Mouse (Mus musculus): Measurements from ENCODE around the gene Map1lc3b. TPM values are rescaled to one million over a fixed set of nuclear protein-coding genes. Genes with fewer than 3 reads are reported as not detected.

The Map1lc3b gene
- polyA plus RNA-seq, 1 experiment from 2014 or later, result 224 TPM

DNA sequence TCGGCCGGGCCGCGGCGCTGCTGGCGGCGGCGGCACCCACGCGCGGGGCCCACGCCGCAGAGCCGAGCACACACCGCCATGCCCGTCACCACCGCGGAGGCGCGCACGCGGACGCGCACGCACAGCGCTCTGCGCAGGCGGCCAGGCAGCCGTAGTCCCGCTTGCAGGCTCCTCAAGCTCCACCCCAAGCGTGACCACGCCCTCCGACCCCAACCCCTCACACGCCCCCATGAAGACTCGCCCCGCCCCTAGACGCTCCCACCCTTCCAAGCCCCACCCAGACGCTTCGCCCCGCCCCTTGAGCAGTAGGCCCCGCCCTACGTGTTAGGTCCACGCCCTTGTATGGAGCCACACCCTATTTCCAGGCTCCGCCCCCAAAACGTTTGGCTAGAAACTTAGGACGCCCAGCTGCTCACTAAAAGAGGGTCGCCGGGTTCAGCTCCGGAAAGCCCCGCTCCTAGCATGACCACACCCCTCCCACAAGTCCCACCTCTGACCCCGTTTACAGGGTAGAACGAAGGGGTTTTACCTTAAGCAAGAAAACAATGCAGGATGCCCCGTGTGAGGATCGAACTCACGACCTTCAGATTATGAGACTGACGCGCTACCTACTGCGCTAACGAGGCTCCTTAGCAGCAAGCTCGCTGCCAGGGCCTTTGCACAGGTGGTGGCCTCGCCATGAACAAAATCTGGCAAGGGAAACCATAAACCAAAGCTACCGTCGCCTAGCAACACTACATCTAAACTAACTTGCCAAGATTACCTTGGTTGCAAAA is 11.3 kb upstream of the Map1lc3b start, which contains the start of gene Fbxo31:
Gene Fbxo31, minus strand, starts transcription at position 131 of the 776 bp plus-strand sequence.
- peak; percentile 94 for ATAC-seq (ENCODE audit: low read depth)
- Histone ChIP-seq H3K27me3 (replicated peaks; ENCODE audit: control insufficient read depth, insufficient read depth, low read length) (no peaks in the 10 kb centered on the region), H3K9ac (ENCODE audit: low read depth, low read length) (peak within 1 kb of the TSS; percentile 86), H3K4me1 (ENCODE audit: control insufficient read depth, insufficient read depth, low read length) (peaks cover 18% of the 10 kb centered on the region), H3K9me3 (ENCODE audit: control insufficient read depth, low read length) (no peaks in the 10 kb centered on the region), H3K27ac (replicated peaks; ENCODE audit: low read depth, low read length) (0 out of 2 replicates have a peak within 1 kb of the TSS, but pooled peaks have one; percentile 28), H3K4me2 (ENCODE audit: low read depth, low read length) (peak within 1 kb of the TSS; percentile 76), H3K4me3 (ENCODE audit: low read depth, low read length) (peak within 1 kb of the TSS; percentile 93), H3K36me3 (ENCODE audit: control insufficient read depth, insufficient read depth, low read length) (no peaks in the 10 kb centered on the region)
- 4% methylated on average over 22 of the region's 63 CpGs for WGBS
- peak; percentile 96 for DNase-seq (ENCODE audit: low spot score)

DNA sequence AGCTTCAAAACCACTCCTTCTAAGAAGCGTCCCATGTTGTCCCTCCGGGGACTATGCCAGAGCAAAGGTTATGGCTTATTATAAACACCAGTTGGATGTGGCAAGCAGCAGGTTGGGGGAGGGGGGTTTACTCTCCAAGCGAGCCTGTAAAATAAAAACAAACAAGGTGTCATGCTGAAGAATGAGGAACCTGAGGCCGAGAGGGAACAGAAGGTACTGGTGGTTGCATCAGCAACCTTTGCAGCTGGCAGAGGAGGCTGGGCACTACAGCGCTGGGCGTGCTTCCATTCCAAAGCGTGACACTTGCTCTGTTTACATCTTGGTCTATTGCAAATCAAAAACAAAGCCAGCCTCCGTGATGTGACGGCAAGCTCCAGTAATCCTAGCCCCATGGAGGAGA is 9.7 kb upstream of the Map1lc3b start:
- Histone ChIP-seq H3K4me3 (ENCODE audit: low read depth, low read length) (no peak overlapping the region), H3K9ac (ENCODE audit: low read depth, low read length) (no peak overlapping the region), H3K27ac (replicated peaks; ENCODE audit: low read depth, low read length) (no peak overlapping the region), H3K4me2 (ENCODE audit: low read depth, low read length) (no peak overlapping the region), H3K27me3 (replicated peaks; ENCODE audit: control insufficient read depth, insufficient read depth, low read length) (no peaks in the 10 kb centered on the region), H3K36me3 (ENCODE audit: control insufficient read depth, insufficient read depth, low read length) (no peaks in the 10 kb centered on the region), H3K9me3 (ENCODE audit: control insufficient read depth, low read length) (no peaks in the 10 kb centered on the region), H3K4me1 (ENCODE audit: control insufficient read depth, insufficient read depth, low read length) (peaks cover 18% of the 10 kb centered on the region)
- peak; percentile 48 for DNase-seq (ENCODE audit: low spot score)
- 32% methylated on average over 9 of the region's 9 CpGs for WGBS
- ATAC-seq (ENCODE audit: low read depth), result no peak

DNA sequence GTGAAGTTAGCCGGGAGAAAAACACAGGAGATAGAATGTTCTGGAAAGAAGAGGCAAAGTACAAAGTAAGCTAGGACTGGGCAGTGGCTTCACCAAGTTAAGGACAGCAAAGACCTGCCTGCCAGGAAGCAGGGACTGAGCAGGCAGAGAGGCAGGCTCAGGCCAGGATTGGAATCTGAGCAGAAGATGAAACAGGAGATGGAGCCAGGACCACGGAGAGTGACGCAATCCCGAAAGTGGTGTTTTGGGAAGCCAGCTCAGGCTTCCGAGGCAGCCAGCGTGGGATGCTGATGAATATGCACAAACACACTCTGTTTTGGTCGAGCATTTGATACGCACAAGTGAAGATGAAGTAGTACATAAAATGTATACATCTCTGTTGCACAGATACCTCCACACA is 6.5 kb upstream of the Map1lc3b start:
- DNase-seq (ENCODE audit: low spot score), result no peak
- H3K4me1 ChIP-seq (ENCODE audit: control insufficient read depth, insufficient read depth, low read length), result no peaks in the 10 kb centered on the region
- WGBS, result 47% methylated on average over 8 of the region's 8 CpGs
- no peaks in the 10 kb centered on the region for H3K27me3 ChIP-seq (replicated peaks; ENCODE audit: control insufficient read depth, insufficient read depth, low read length)
- H3K9ac ChIP-seq (ENCODE audit: low read depth, low read length), result no peak overlapping the region
- H3K9me3 ChIP-seq (ENCODE audit: control insufficient read depth, low read length), result no peaks in the 10 kb centered on the region
- ATAC-seq (ENCODE audit: low read depth), result no peak
- no peak overlapping the region for H3K4me3 ChIP-seq (ENCODE audit: low read depth, low read length)
- H3K36me3 ChIP-seq (ENCODE audit: control insufficient read depth, insufficient read depth, low read length), result no peaks in the 10 kb centered on the region
- no peak overlapping the region for H3K27ac ChIP-seq (replicated peaks; ENCODE audit: low read depth, low read length)
- no peak overlapping the region for H3K4me2 ChIP-seq (ENCODE audit: low read depth, low read length)

GRCm38 (mm10) chr8:121584730-121585129 is 5.4 kb upstream of the Map1lc3b start:
- DNase-seq (ENCODE audit: low spot score), result no peak
- Histone ChIP-seq H3K4me3 (ENCODE audit: low read depth, low read length) (peak overlapping the region; percentile 66), H3K9me3 (ENCODE audit: control insufficient read depth, low read length) (no peaks in the 10 kb centered on the region), H3K4me1 (ENCODE audit: control insufficient read depth, insufficient read depth, low read length) (no peaks in the 10 kb centered on the region), H3K36me3 (ENCODE audit: control insufficient read depth, insufficient read depth, low read length) (no peaks in the 10 kb centered on the region), H3K9ac (ENCODE audit: low read depth, low read length) (peak overlapping the region; percentile 75), H3K27me3 (replicated peaks; ENCODE audit: control insufficient read depth, insufficient read depth, low read length) (no peaks in the 10 kb centered on the region), H3K27ac (replicated peaks; ENCODE audit: low read depth, low read length) (no peak overlapping the region), H3K4me2 (ENCODE audit: low read depth, low read length) (peak overlapping the region; percentile 67)
- ATAC-seq (ENCODE audit: low read depth), result no peak
- 39% methylated on average over 13 of the region's 13 CpGs for WGBS

GRCm38 (mm10) chr8:121585159-121585825 is 4.9 kb upstream of the Map1lc3b start:
- DNase-seq (ENCODE audit: low spot score) (peak; percentile 99), ATAC-seq (ENCODE audit: low read depth) (peak; percentile 97)
- WGBS, result under 1% methylated on average over 47 of the region's 47 CpGs
- Histone ChIP-seq H3K27me3 (replicated peaks; ENCODE audit: control insufficient read depth, insufficient read depth, low read length) (no peaks in the 10 kb centered on the region), H3K4me3 (ENCODE audit: low read depth, low read length) (peak overlapping the region; percentile 66), H3K27ac (replicated peaks; ENCODE audit: low read depth, low read length) (no peak overlapping the region), H3K4me2 (ENCODE audit: low read depth, low read length) (peak overlapping the region; percentile 67), H3K4me1 (ENCODE audit: control insufficient read depth, insufficient read depth, low read length) (no peaks in the 10 kb centered on the region), H3K9ac (ENCODE audit: low read depth, low read length) (peak overlapping the region; percentile 75), H3K9me3 (ENCODE audit: control insufficient read depth, low read length) (no peaks in the 10 kb centered on the region), H3K36me3 (ENCODE audit: control insufficient read depth, insufficient read depth, low read length) (no peaks in the 10 kb centered on the region)

- H3K9ac ChIP-seq (ENCODE audit: low read depth, low read length), result no peak overlapping the region
- H3K4me3 ChIP-seq (ENCODE audit: low read depth, low read length), result no peak overlapping the region
- peaks cover 12% of the 10 kb centered on the region for H3K4me1 ChIP-seq (ENCODE audit: control insufficient read depth, insufficient read depth, low read length)
- no peaks in the 10 kb centered on the region for H3K27me3 ChIP-seq (replicated peaks; ENCODE audit: control insufficient read depth, insufficient read depth, low read length)
- 86% methylated on average over 4 of the region's 4 CpGs for whole genome bisulfite sequencing
- no peak for DNase-seq (ENCODE audit: low spot score)
- no peak overlapping the region for H3K4me2 ChIP-seq (ENCODE audit: low read depth, low read length)
- no peak for ATAC-seq (ENCODE audit: low read depth)
- H3K36me3 ChIP-seq (ENCODE audit: control insufficient read depth, insufficient read depth, low read length), result peaks cover 7% of the 10 kb centered on the region; the same call in 1 of the 2 replicates
- no peaks in the 10 kb centered on the region for H3K9me3 ChIP-seq (ENCODE audit: control insufficient read depth, low read length)
- no peak overlapping the region for H3K27ac ChIP-seq (replicated peaks; ENCODE audit: low read depth, low read length)
Measured at GRCm38 (mm10) chr8:121588750-121589149, 1.4 kb upstream of the Map1lc3b start.

- 33% methylated on average over 2 of the region's 2 CpGs for WGBS
- DNase-seq (ENCODE audit: low spot score), result no peak
- Histone ChIP-seq H3K27ac (replicated peaks; ENCODE audit: low read depth, low read length) (no peak overlapping the region), H3K9ac (ENCODE audit: low read depth, low read length) (no peak overlapping the region), H3K4me3 (ENCODE audit: low read depth, low read length) (no peak overlapping the region), H3K4me2 (ENCODE audit: low read depth, low read length) (peak overlapping the region; percentile 91; the same call in 1 of the 2 replicates), H3K9me3 (ENCODE audit: control insufficient read depth, low read length) (no peaks in the 10 kb centered on the region), H3K27me3 (replicated peaks; ENCODE audit: control insufficient read depth, insufficient read depth, low read length) (no peaks in the 10 kb centered on the region), H3K4me1 (ENCODE audit: control insufficient read depth, insufficient read depth, low read length) (peaks cover 12% of the 10 kb centered on the region), H3K36me3 (ENCODE audit: control insufficient read depth, insufficient read depth, low read length) (peaks cover 12% of the 10 kb centered on the region)
- ATAC-seq (ENCODE audit: low read depth), result no peak
Measured at GRCm38 (mm10) chr8:121589205-121589726, 895 bp upstream of the Map1lc3b start.

- 10% methylated on average over 20 of the region's 20 CpGs for WGBS
- ATAC-seq (ENCODE audit: low read depth) (no peak), DNase-seq (ENCODE audit: low spot score) (peak; percentile 70)
Measured at GRCm38 (mm10) chr8:121591178-121592066, 1.3 kb downstream of the Map1lc3b start.

More at GRCm38 (mm10) chr8:121591178-121592066, 1.3 kb downstream of the Map1lc3b start:
- peak overlapping the region; percentile 72 for H3K27ac ChIP-seq (replicated peaks; ENCODE audit: low read depth, low read length)
- H3K36me3 ChIP-seq (ENCODE audit: control insufficient read depth, insufficient read depth, low read length), result peaks cover 28% of the 10 kb centered on the region
- peak overlapping the region; percentile 94 for H3K4me3 ChIP-seq (ENCODE audit: low read depth, low read length)
- H3K9me3 ChIP-seq (ENCODE audit: control insufficient read depth, low read length), result no peaks in the 10 kb centered on the region
- peak overlapping the region; percentile 92 for H3K9ac ChIP-seq (ENCODE audit: low read depth, low read length)
- H3K27me3 ChIP-seq (replicated peaks; ENCODE audit: control insufficient read depth, insufficient read depth, low read length), result no peaks in the 10 kb centered on the region
- H3K4me2 ChIP-seq (ENCODE audit: low read depth, low read length), result peak overlapping the region; percentile 91
- peaks cover 12% of the 10 kb centered on the region for H3K4me1 ChIP-seq (ENCODE audit: control insufficient read depth, insufficient read depth, low read length)

All from embryonic facial prominence, embryonic 14.5 days (tissue).